Mouse (Mus musculus) CH12.LX (cell line): ENCODE measurements around the gene Snx9. TPM values are rescaled to one million over a fixed set of nuclear protein-coding genes. Genes with fewer than 3 reads are reported as not detected.

Experiments used
- DNase-seq: peaks from one replicate; pipeline ENCODE4 v3.0.0-alpha.2; 2013; ENCODE audit errors: extremely low read depth
- H3K27ac ChIP-seq: 2 replicates; pipeline ENCODE4 v1.5.1; 2012; ENCODE audit warnings: low read depth, mild to moderate bottlenecking, control low read depth, moderate library complexity; ENCODE audit not compliant: insufficient read depth
- H3K27me3 ChIP-seq: replicated peaks from 2 replicates; pipeline ENCODE3; 2012; ENCODE audit warnings: inconsistent platforms
- H3K36me3 ChIP-seq, 2 experiments: replicated peaks in 1 of 2; 2 replicates each; pipeline versions ENCODE3 to v1.6.1; 2012; ENCODE audit warnings: inconsistent platforms in 1 of 2, low read length in 1 of 2, mild to moderate bottlenecking in 1 of 2, mixed read lengths in 1 of 2, moderate library complexity in 1 of 2; ENCODE audit not compliant: control insufficient read depth in 1 of 2, insufficient read depth in 1 of 2
- H3K4me1 ChIP-seq, 2 experiments: 2 replicates each; pipeline ENCODE4 v1.6.1; 2012; ENCODE audit warnings: inconsistent platforms in 1 of 2, moderate library complexity in 1 of 2; ENCODE audit not compliant: insufficient read depth in 2 of 2, control insufficient read depth in 1 of 2
- H3K4me2 ChIP-seq: 2 replicates; pipeline ENCODE4 v1.6.1; 2012; ENCODE audit warnings: low read depth, mild to moderate bottlenecking, control low read depth; ENCODE audit not compliant: poor library complexity, insufficient read depth, severe bottlenecking
- H3K4me3 ChIP-seq, 3 experiments: fragments of 150-350 bp in 1 of 3; sonication (generic) in 1 of 3; replicated peaks in 1 of 3; 2 replicates each; pipeline versions ENCODE3 to v1.5.1; 2011 to 2012; ENCODE audit warnings: low read depth in 2 of 3, low read length in 2 of 3, mild to moderate bottlenecking in 2 of 3, moderate library complexity in 2 of 3, control low read depth in 1 of 3, improper control_type of control experiment in 1 of 3, inconsistent platforms in 1 of 3, mixed read lengths in 1 of 3; ENCODE audit not compliant: poor library complexity in 1 of 3
- H3K79me2 ChIP-seq: replicated peaks from 2 replicates; pipeline ENCODE4 v1.6.1; 2012; ENCODE audit warnings: mild to moderate bottlenecking, moderate library complexity; ENCODE audit not compliant: control insufficient read depth, poor library complexity, insufficient read depth, severe bottlenecking; ENCODE audit errors: extremely low read depth
- H3K9ac ChIP-seq: 2 replicates; pipeline ENCODE4 v1.6.1; 2012; ENCODE audit warnings: low read depth, mild to moderate bottlenecking, control low read depth, moderate library complexity; ENCODE audit not compliant: insufficient read depth
- H3K9me3 ChIP-seq: replicated peaks from 2 replicates; pipeline ENCODE3; 2012; ENCODE audit warnings: low read length, inconsistent platforms, mixed read lengths
- CHD2 ChIP-seq: IDR thresholded peaks from 2 replicates; pipeline ENCODE4 v1.6.1; 2011; ENCODE audit warnings: low read length, improper control_type of control experiment
- GABPA ChIP-seq: IDR thresholded peaks from 2 replicates; pipeline ENCODE4 v1.6.1; 2012; ENCODE audit warnings: low read depth, low read length, improper control_type of control experiment, inconsistent platforms; ENCODE audit not compliant: insufficient replicate concordance
- HCFC1 ChIP-seq: IDR thresholded peaks from 2 replicates; pipeline ENCODE4 v1.6.1; 2012; ENCODE audit warnings: low read depth, mild to moderate bottlenecking, inconsistent platforms, low read length, improper control_type of control experiment
- IRF4 ChIP-seq: IDR thresholded peaks from 2 replicates; pipeline ENCODE4 v1.6.1; 2014; ENCODE audit warnings: low read depth, mild to moderate bottlenecking, inconsistent platforms, low read length, improper control_type of control experiment
- JUN ChIP-seq: IDR thresholded peaks from 2 replicates; pipeline ENCODE4 v1.6.1; 2011; ENCODE audit warnings: low read depth, mild to moderate bottlenecking, low read length, improper control_type of control experiment, moderate library complexity; ENCODE audit not compliant: insufficient read depth
- KAT2A ChIP-seq: IDR thresholded peaks from 2 replicates; pipeline ENCODE4 v1.6.1; 2012; ENCODE audit warnings: low read length, improper control_type of control experiment, inconsistent platforms; ENCODE audit not compliant: insufficient replicate concordance
- MAFK ChIP-seq: IDR thresholded peaks from 2 replicates; pipeline ENCODE4 v1.6.1; 2011; ENCODE audit warnings: low read length, improper control_type of control experiment; ENCODE audit not compliant: insufficient replicate concordance
- MAZ ChIP-seq: IDR thresholded peaks from 2 replicates; pipeline ENCODE4 v1.6.1; 2012; ENCODE audit warnings: low read depth, mild to moderate bottlenecking, inconsistent platforms, low read length, improper control_type of control experiment, moderate library complexity
- MEF2A ChIP-seq: IDR thresholded peaks from 2 replicates; pipeline ENCODE4 v1.6.1; 2014; ENCODE audit warnings: low read depth, mild to moderate bottlenecking, inconsistent platforms, low read length, improper control_type of control experiment, borderline replicate concordance
- MXI1 ChIP-seq: IDR thresholded peaks from 2 replicates; pipeline ENCODE4 v1.6.1; 2011; ENCODE audit warnings: mild to moderate bottlenecking, low read depth, low read length, improper control_type of control experiment
- NRF1 ChIP-seq: IDR thresholded peaks from 2 replicates; pipeline ENCODE4 v1.6.1; 2014; ENCODE audit warnings: low read depth, mild to moderate bottlenecking, inconsistent platforms, low read length, improper control_type of control experiment, moderate library complexity
- PAX5 ChIP-seq: IDR thresholded peaks from 2 replicates; pipeline ENCODE4 v1.6.1; 2012; ENCODE audit warnings: low read length, inconsistent platforms, mixed read lengths
- POLR2AphosphoS2 ChIP-seq: IDR thresholded peaks from 2 replicates; pipeline ENCODE4 v1.6.1; 2011; ENCODE audit warnings: low read depth, low read length, improper control_type of control experiment
- TCF12 ChIP-seq: IDR thresholded peaks from 2 replicates; pipeline ENCODE4 v1.6.1; 2014; ENCODE audit warnings: low read depth, mild to moderate bottlenecking, inconsistent platforms, low read length, improper control_type of control experiment
- USF1 ChIP-seq: IDR thresholded peaks from 2 replicates; pipeline ENCODE4 v1.6.1; 2014; ENCODE audit warnings: low read depth, mild to moderate bottlenecking, inconsistent platforms, low read length, improper control_type of control experiment
- dilution Hi-C: fragments of 300-500 bp; cut with MboI; formaldehyde crosslinking; loops from 2 replicates; pipeline ENCODE4 v1.14.3; 2020; ENCODE audit warnings: low sequenced_read_pairs; ENCODE audit not compliant: extremely low pct_unique_long_range_greater_than_20kb, extremely low pct_ligation_motif_present
- in situ Hi-C: fragments of 300-500 bp; cut with MboI; formaldehyde crosslinking; loops from 3 replicates; pipeline ENCODE4 v1.14.3; 2019; ENCODE audit warnings: low sequenced_read_pairs, low pct_ligation_motif_present, low pct_unique_long_range_greater_than_20kb, mixed read lengths
- polyA plus RNA-seq: library from polyadenylated mRNA; unstranded; fragments of >175 nt; gene quantifications from 2 replicates; pipeline ENCODE4 v1.2.1, GENCODE M21; 2012; ENCODE audit warnings: low read depth; ENCODE audit not compliant: insufficient read length
- total RNA-seq, 2 experiments: library from RNA; depleted of rRNA; stranded (reverse); fragments of 300-350 nt in 1 of 2; fragments of >200 nt in 1 of 2; gene quantifications; 2 replicates each; pipeline ENCODE4 v1.2.3; 2012 to 2014

Snx9 gene
- total and polyA plus RNA-seq, 3 experiments: 16.3 to 26.3 (median 17.1) TPM

DNA sequence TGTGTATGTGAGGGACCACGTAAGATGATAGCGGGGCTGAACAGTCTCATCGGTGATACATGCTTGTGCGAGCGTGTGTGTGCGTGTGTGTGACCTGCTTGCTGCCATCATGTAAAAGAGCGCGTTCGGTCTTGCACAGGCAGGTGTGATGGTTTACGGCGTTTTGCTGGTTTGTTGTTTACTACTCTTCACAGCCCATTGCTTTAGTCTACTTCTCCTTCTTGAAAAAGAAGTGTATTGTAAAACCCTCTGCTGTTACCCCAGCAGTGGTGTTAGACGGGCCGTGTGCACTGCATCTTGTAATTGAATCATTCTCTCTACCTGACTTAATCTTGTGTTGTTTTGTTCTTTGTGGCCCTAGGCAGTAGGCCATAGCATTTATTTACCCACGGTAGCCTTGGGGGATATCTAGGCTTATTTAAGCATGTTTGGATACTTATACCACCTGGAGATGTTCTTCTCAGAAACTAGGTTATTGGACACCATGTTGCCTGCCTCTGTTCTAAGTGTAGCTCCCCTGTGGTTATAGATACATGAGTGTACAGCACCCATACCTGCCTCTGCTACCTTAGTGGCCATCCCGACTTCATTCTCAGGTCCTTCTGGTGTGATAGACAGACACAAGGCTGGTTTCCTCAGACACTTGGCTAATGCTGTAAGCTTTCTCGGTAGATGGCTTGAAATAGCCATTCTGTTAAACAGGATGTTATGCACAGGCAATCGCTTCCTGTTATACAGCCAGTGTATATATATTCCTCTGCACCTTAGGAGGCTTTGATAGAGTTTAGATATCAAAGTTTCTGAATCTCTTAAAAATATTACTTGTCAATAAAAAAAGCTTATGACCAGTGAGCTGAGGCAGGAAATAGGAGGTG lies 56.4 kb downstream of the Snx9 start:
- Histone ChIP-seq H3K27ac (no peak overlapping the region), H3K36me3 (peaks cover 39 to 79% of the 10 kb centered on the region in 2 experiments), H3K79me2 (no peaks in the 10 kb centered on the region), H3K4me1 (peaks cover 9 to 30% of the 10 kb centered on the region in 2 experiments), H3K9me3 (no peaks in the 10 kb centered on the region), H3K4me2 (no peak overlapping the region), H3K9ac (no peak overlapping the region), H3K4me3 (no peak overlapping the region), H3K27me3 (no peaks in the 10 kb centered on the region)
- DNase-seq: no peak
- in situ Hi-C loops (loop anchor here (5.0 kb wide), 1 partner anchor 100 kb away; no protein-coding TSS in a partner anchor), dilution Hi-C loops (no loop called here)
- TF ChIP-seq NRF1 (no peak), PAX5 (no peak), CHD2 (no peak), MAZ (no peak), MAFK (no peak), USF1 (no peak)

DNA sequence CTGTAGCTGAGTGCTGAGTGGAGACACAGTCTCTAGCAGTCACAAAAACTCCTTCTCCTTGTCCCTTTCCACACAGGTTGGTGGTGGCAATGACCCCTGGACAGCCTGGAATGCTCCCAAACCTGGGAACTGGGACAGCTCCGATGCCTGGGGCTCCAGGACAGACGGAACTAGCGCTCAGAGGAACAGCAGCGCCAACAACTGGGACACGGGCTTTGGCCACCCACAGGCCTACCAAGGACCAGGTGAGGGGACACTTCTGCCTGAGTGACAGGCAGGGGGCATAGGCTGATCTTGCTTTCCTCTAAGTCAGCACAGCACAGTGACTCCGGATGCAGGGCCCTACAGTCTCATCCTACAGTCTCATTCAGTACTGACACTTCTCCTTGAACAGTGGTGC lies 58.1 kb downstream of the Snx9 start:
- dilution Hi-C loops: no loop called here
- H3K79me2 ChIP-seq: no peaks in the 10 kb centered on the region
- no peak overlapping the region for H3K4me3 ChIP-seq
- no peak for TF ChIP-seq MAZ
- no peak for TF ChIP-seq HCFC1
- no peak for TF ChIP-seq POLR2AphosphoS2
- no peak for TF ChIP-seq GABPA
- no peak for TF ChIP-seq PAX5
- no peak for TF ChIP-seq CHD2
- TF ChIP-seq KAT2A: no peak
- no peak for TF ChIP-seq USF1
- no peak for TF ChIP-seq MEF2A
- no peak for TF ChIP-seq MXI1
- no peak for TF ChIP-seq IRF4
- no peak for TF ChIP-seq TCF12
- no peak for TF ChIP-seq JUN
- in situ Hi-C loops: loop anchor here (5.0 kb wide), 1 partner anchor 102 kb away; no protein-coding TSS in a partner anchor
- DNase-seq: no peak
- H3K36me3 ChIP-seq: peaks cover 42 to 89% of the 10 kb centered on the region in 2 experiments
- peaks cover 0 to 13% of the 10 kb centered on the region in 2 experiments; a peak in 3 of 4 replicates for H3K4me1 ChIP-seq
- H3K9ac ChIP-seq: no peak overlapping the region
- no peak overlapping the region for H3K4me2 ChIP-seq
- no peaks in the 10 kb centered on the region for H3K9me3 ChIP-seq
- H3K27me3 ChIP-seq: no peaks in the 10 kb centered on the region
- no peak overlapping the region for H3K27ac ChIP-seq
